Comparison of ENCODE assay signal across 9 mouse cellular contexts in genomic region chr2:180925176-180925575, GRCm38 (mm10). TPM values are rescaled to one million over a fixed set of nuclear protein-coding genes. Genes with fewer than 3 reads are reported as not detected.
DNase-seq lines count a peak whose midpoint lies in the region; ATAC-seq and TF ChIP-seq lines count a peak whose summit lies in the region.
"Had no signal": no experiment of that assay in that cellular context is flagged by ENCODE, and none has a peak within 500 bp of the region (broad histone marks: within the 10 kb centered on the region; RNA-seq: fewer than 3 reads in every experiment).

No protein-coding gene starts in this region.

- H3K27ac ChIP-seq in forebrain, embryonic 14.5 days (ENCODE audit: low read depth, low read length): no peak overlapping the region
- H3K27ac ChIP-seq in forebrain, embryonic 13.5 days: no peak overlapping the region
- no peak overlapping the region for H3K27ac ChIP-seq in midbrain, postnatal 0 days (ENCODE audit: low read depth, low read length)
- H3K27ac ChIP-seq: midbrain, embryonic 12.5 days had no signal

- no peak overlapping the region for H3K4me3 ChIP-seq in forebrain, embryonic 14.5 days (ENCODE audit: low read depth, low read length)
- H3K4me3 ChIP-seq in forebrain, embryonic 13.5 days: no peak overlapping the region
- no peak overlapping the region for H3K4me3 ChIP-seq in midbrain, postnatal 0 days (ENCODE audit: low read depth, low read length)
- H3K4me3 ChIP-seq: midbrain, embryonic 12.5 days had no signal

- no peak for ATAC-seq in forebrain, embryonic 14.5 days
- no peak for ATAC-seq in forebrain, embryonic 13.5 days
- peak; percentile 74 for ATAC-seq in common myeloid progenitor, adult 5-6 weeks (replicated peaks; ENCODE audit: low read depth, poor library complexity, severe bottlenecking)
- no peak for ATAC-seq in midbrain, postnatal 0 days (ENCODE audit: low FRiP score)

- no peaks in the 10 kb centered on the region for H3K9me3 ChIP-seq in forebrain, embryonic 14.5 days (replicated peaks; ENCODE audit: control insufficient read depth, low read length)
- no peaks in the 10 kb centered on the region for H3K9me3 ChIP-seq in forebrain, embryonic 13.5 days (replicated peaks)
- no peaks in the 10 kb centered on the region for H3K9me3 ChIP-seq in midbrain, postnatal 0 days (ENCODE audit: low read length)
- H3K9me3 ChIP-seq: midbrain, embryonic 12.5 days had no signal

- DNase-seq in forebrain, embryonic 14.5 days (ENCODE audit: low spot score): peak; percentile 78
- peak; percentile 75 for DNase-seq in ZHBTc4 (ENCODE audit: low read depth, low spot score)
- peak; percentile 51 to 66 for DNase-seq in heart, adult 9 months (ENCODE audit: low spot score in 2 of 2)
- peak; percentile 60 for DNase-seq in left cerebral cortex, adult 11 months (ENCODE audit: low spot score)
- peak; percentile 72 for DNase-seq in midbrain, postnatal 0 days (ENCODE audit: low spot score)
- DNase-seq in spleen, postnatal 4 days (ENCODE audit: low spot score in 2 of 2): peak; percentile 60 to 81

- WGBS in forebrain, embryonic 14.5 days: 8% methylated on average over 4 of the region's 4 CpGs
- WGBS in forebrain, embryonic 13.5 days: 6% methylated on average over 4 of the region's 4 CpGs
- WGBS in midbrain, postnatal 0 days: 4% methylated on average over 4 of the region's 4 CpGs

- TF ChIP-seq CTCF in midbrain, postnatal 0 days (IDR thresholded peaks at IDR 0.05): peak; percentile 93

- no peaks in the 10 kb centered on the region for H3K4me1 ChIP-seq in forebrain, embryonic 14.5 days (ENCODE audit: control insufficient read depth, insufficient read depth, low read length)
- peaks cover 8% of the 10 kb centered on the region; the same call in 1 of the 2 replicates for H3K4me1 ChIP-seq in forebrain, embryonic 13.5 days
- H3K4me1 ChIP-seq in midbrain, postnatal 0 days (ENCODE audit: insufficient read depth, low read length): no peaks in the 10 kb centered on the region

- no peaks in the 10 kb centered on the region for H3K36me3 ChIP-seq in forebrain, embryonic 14.5 days (ENCODE audit: control insufficient read depth, insufficient read depth, low read length)
- no peaks in the 10 kb centered on the region for H3K36me3 ChIP-seq in forebrain, embryonic 13.5 days (ENCODE audit: poor library complexity, severe bottlenecking)
- no peaks in the 10 kb centered on the region for H3K36me3 ChIP-seq in midbrain, postnatal 0 days (ENCODE audit: insufficient read depth, low read length)
- H3K36me3 ChIP-seq: midbrain, embryonic 12.5 days had no signal

- H3K4me2 ChIP-seq in forebrain, embryonic 14.5 days (ENCODE audit: low read length): no peak overlapping the region
- no peak overlapping the region for H3K4me2 ChIP-seq in forebrain, embryonic 13.5 days
- H3K4me2 ChIP-seq in midbrain, postnatal 0 days (ENCODE audit: low read depth, low read length, poor library complexity, severe bottlenecking): no peak overlapping the region
- H3K4me2 ChIP-seq: midbrain, embryonic 12.5 days had no signal

- H3K9ac ChIP-seq in forebrain, embryonic 14.5 days (ENCODE audit: low read length): no peak overlapping the region
- H3K9ac ChIP-seq in forebrain, embryonic 13.5 days: no peak overlapping the region
- no peak overlapping the region for H3K9ac ChIP-seq in midbrain, postnatal 0 days (replicated peaks; ENCODE audit: low read length, poor library complexity, severe bottlenecking)
- H3K9ac ChIP-seq: midbrain, embryonic 12.5 days had no signal

- H3K27me3 ChIP-seq in forebrain, embryonic 14.5 days (replicated peaks; ENCODE audit: control insufficient read depth, insufficient read depth, low read length): no peaks in the 10 kb centered on the region
- H3K27me3 ChIP-seq in forebrain, embryonic 13.5 days: peaks cover 14% of the 10 kb centered on the region; the same call in 1 of the 2 replicates
- H3K27me3 ChIP-seq in midbrain, postnatal 0 days (ENCODE audit: insufficient read depth, low read length): no peaks in the 10 kb centered on the region

RNA-seq across cellular contexts. Expression of gene Birc7, which starts 3.6 kb away (rescaled TPM):
- polyA plus RNA-seq in forebrain, embryonic 14.5 days (2014; fragmentation: Nextera tagmentation; extraction: Ambion mirVana): not detected in 2 replicates
- polyA plus RNA-seq in forebrain, embryonic 13.5 days (2015; fragmentation: Nextera tagmentation; extraction: Ambion mirVana): 0.14 and 0.25 TPM in 2 replicates
- total RNA-seq in common myeloid progenitor, adult 5-6 weeks (2017): not detected in 2 replicates
- total RNA-seq in midbrain, postnatal 0 days (2014; rRNA removed): not detected in 2 replicates
- 0.10 and 0.28 TPM in 2 replicates for polyA plus RNA-seq in midbrain, postnatal 0 days (2015; fragmentation: Nextera tagmentation; extraction: Ambion mirVana)

RNA-seq across cellular contexts. Expression of gene Ythdf1, which starts 4.4 kb away (rescaled TPM):
- 24.5 and 36.8 TPM in 2 replicates for polyA plus RNA-seq in forebrain, embryonic 14.5 days (2014; fragmentation: Nextera tagmentation; extraction: Ambion mirVana)
- 25.3 and 33.1 TPM in 2 replicates for polyA plus RNA-seq in forebrain, embryonic 13.5 days (2015; fragmentation: Nextera tagmentation; extraction: Ambion mirVana)
- total RNA-seq in common myeloid progenitor, adult 5-6 weeks (2017): 34.4 and 41.8 TPM in 2 replicates
- 32.2 and 38.9 TPM in 2 replicates for total RNA-seq in midbrain, postnatal 0 days (2014; rRNA removed)
- 50.1 and 56.6 TPM in 2 replicates for polyA plus RNA-seq in midbrain, postnatal 0 days (2015; fragmentation: Nextera tagmentation; extraction: Ambion mirVana)

RNA-seq across cellular contexts. Expression of gene Nkain4, which starts 29.3 kb away (rescaled TPM):
- 57.3 and 60.7 TPM in 2 replicates for polyA plus RNA-seq in forebrain, embryonic 14.5 days (2014; fragmentation: Nextera tagmentation; extraction: Ambion mirVana)
- polyA plus RNA-seq in forebrain, embryonic 13.5 days (2015; fragmentation: Nextera tagmentation; extraction: Ambion mirVana): 53.3 and 53.8 TPM in 2 replicates
- total RNA-seq in common myeloid progenitor, adult 5-6 weeks (2017): not detected in 2 replicates
- 40.4 and 59.5 TPM in 2 replicates for total RNA-seq in midbrain, postnatal 0 days (2014; rRNA removed)
- 95.5 and 111 TPM in 2 replicates for polyA plus RNA-seq in midbrain, postnatal 0 days (2015; fragmentation: Nextera tagmentation; extraction: Ambion mirVana)

RNA-seq across cellular contexts. Expression of gene Arfgap1, which starts 41.8 kb away (rescaled TPM):
- polyA plus RNA-seq in forebrain, embryonic 14.5 days (2014; fragmentation: Nextera tagmentation; extraction: Ambion mirVana): 71.7 and 85.4 TPM in 2 replicates
- polyA plus RNA-seq in forebrain, embryonic 13.5 days (2015; fragmentation: Nextera tagmentation; extraction: Ambion mirVana): 83.0 and 91.1 TPM in 2 replicates
- 23.0 and 24.4 TPM in 2 replicates for total RNA-seq in common myeloid progenitor, adult 5-6 weeks (2017)
- total RNA-seq in midbrain, postnatal 0 days (2014; rRNA removed): 94.1 and 123 TPM in 2 replicates
- polyA plus RNA-seq in midbrain, postnatal 0 days (2015; fragmentation: Nextera tagmentation; extraction: Ambion mirVana): 124 and 132 TPM in 2 replicates
